Mouse (Mus musculus): Measurements from ENCODE around the gene Doc2a.

DNA sequence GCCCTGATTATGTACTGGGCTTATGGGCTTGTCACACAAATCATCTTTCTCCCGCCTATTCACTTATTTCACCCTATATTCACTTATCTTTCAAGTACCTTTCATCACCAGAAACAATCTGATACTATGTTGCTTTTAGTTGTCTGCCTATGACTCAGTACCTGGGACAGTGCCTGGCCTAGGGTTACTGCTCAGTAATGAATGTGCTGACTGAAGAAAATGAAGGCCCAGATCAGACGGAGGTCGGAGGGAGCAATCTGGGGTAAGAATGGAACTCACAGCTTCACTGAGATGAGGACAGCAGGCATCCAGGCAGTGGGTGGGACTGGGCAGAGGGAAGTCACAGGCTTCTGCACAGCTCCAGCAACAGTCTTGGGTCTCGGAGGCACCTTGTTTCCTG lies 39.8 kb upstream of the Doc2a start:
- TF ChIP-seq MAX (IDR thresholded peaks at IDR 0.05; ENCODE audit: low read depth) (no peak), MYOG (IDR thresholded peaks at IDR 0.05; ENCODE audit: control insufficient read depth in 1 of 3, insufficient read depth in 1 of 3, insufficient read length in 2 of 3, low read depth in 2 of 3) (no peak), POLR2AphosphoS2 (IDR thresholded peaks at IDR 0.05; ENCODE audit: insufficient read length, low read depth) (no peak), POLR2A (IDR thresholded peaks at IDR 0.05; ENCODE audit: insufficient read length, low read depth) (peak; percentile 14), MYOD1 (IDR thresholded peaks at IDR 0.05; ENCODE audit: control insufficient read depth in 1 of 3, insufficient read length in 2 of 3, low read depth in 2 of 3) (no peak), USF1 (IDR thresholded peaks at IDR 0.05; ENCODE audit: low read depth) (no peak), TCF12 (IDR thresholded peaks at IDR 0.05; ENCODE audit: insufficient read depth, poor library complexity, severe bottlenecking) (no peak), CEBPB (IDR thresholded peaks at IDR 0.05; ENCODE audit: insufficient read depth, poor library complexity, severe bottlenecking) (no peak)

Measured in myocyte (in vitro differentiated cells).